ENCODE assay signal across 8 mouse cellular contexts in the genomic region with DNA sequence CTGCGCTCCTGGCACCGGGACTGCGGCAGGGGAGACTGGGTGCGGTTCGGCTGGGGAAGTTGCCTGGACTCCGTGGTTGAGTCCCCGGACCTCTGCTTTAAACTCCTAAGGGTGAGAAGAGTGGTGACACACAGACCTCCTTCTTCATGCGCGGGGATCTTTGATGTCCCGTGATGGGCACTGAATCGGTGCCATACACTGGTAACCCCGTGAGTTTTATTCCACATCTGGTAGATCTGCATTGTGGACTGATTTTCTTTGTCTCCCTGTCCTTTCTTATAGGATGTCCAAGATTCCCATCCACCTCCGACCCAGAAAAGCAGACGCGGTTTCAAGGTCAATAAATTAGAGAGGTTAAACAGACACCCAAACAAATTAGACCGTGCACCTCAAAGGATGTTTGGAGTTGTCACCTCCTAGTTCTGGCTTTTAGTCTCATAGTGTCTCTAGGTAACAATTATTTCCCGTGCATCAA. TPM values are rescaled to one million over a fixed set of nuclear protein-coding genes. Genes with fewer than 3 reads are reported as not detected.
DNase-seq lines count a peak whose midpoint lies in the region; ATAC-seq and TF ChIP-seq lines count a peak whose summit lies in the region.

No protein-coding gene starts in this region.

- peaks cover 4% of the 10 kb centered on the region; the same call in 1 of the 2 replicates for H3K4me1 ChIP-seq in embryonic facial prominence, embryonic 14.5 days (ENCODE audit: control insufficient read depth, insufficient read depth, low read length)
- H3K4me1 ChIP-seq in intestine, embryonic 15.5 days (replicated peaks) = peaks cover 8% of the 10 kb centered on the region

- DNase-seq in left cerebral cortex, adult 2 months (ENCODE audit: extremely low spot score in 1 of 2, low spot score in 2 of 2) = no peak
- DNase-seq in left cerebral cortex, postnatal 10 days (ENCODE audit: extremely low spot score in 1 of 2, low spot score in 2 of 2) = no peak
- no peak for DNase-seq in embryonic facial prominence, embryonic 14.5 days (ENCODE audit: low spot score)
- no peak for DNase-seq in thymus, postnatal 0 days (ENCODE audit: low spot score)
- no peak for DNase-seq in embryo, embryonic 10.5 days (ENCODE audit: low spot score)

- no peaks in the 10 kb centered on the region for H3K9me3 ChIP-seq in embryonic facial prominence, embryonic 14.5 days (ENCODE audit: control insufficient read depth, low read length)
- H3K9me3 ChIP-seq in intestine, embryonic 15.5 days = no peaks in the 10 kb centered on the region

- H3K4me2 ChIP-seq in embryonic facial prominence, embryonic 14.5 days (ENCODE audit: low read depth, low read length) = peak overlapping the region; percentile 73
- H3K4me2 ChIP-seq in intestine, embryonic 15.5 days (replicated peaks) = peak overlapping the region; percentile 76
- peak overlapping the region; percentile 55 for H3K4me2 ChIP-seq in myocyte (ENCODE audit: low read depth)

- WGBS in embryonic facial prominence, embryonic 14.5 days = 2% methylated on average over 14 of the region's 17 CpGs
- WGBS in intestine, embryonic 15.5 days = 2% methylated on average over 17 of the region's 17 CpGs

- H3K79me2 ChIP-seq in myocyte (ENCODE audit: control insufficient read depth, insufficient read depth) = no peaks in the 10 kb centered on the region

- no peak overlapping the region for H3ac ChIP-seq in myocyte (ENCODE audit: control insufficient read depth, insufficient read length)

- no peak for TF ChIP-seq POLR2A in myocyte (IDR thresholded peaks at IDR 0.05; ENCODE audit: insufficient read length, low read depth)

- no peak for ATAC-seq in embryonic facial prominence, embryonic 14.5 days (ENCODE audit: low read depth)
- 0 out of 2 replicates have a peak, but pooled peaks have one; percentile 4 for ATAC-seq in intestine, embryonic 15.5 days
- no peak for ATAC-seq in cerebellum, adult (ENCODE audit: insufficient number of reproducible peaks, low FRiP score, low TSS enrichment)

- TF ChIP-seq CTCF in left cerebral cortex, adult 2 months (IDR thresholded peaks at IDR 0.05) = no peak

- peak overlapping the region; percentile 60 for H3K4me3 ChIP-seq in left cerebral cortex, adult 2 months
- H3K4me3 ChIP-seq in embryonic facial prominence, embryonic 14.5 days (ENCODE audit: low read depth, low read length) = peak overlapping the region; percentile 43
- H3K4me3 ChIP-seq in intestine, embryonic 15.5 days (replicated peaks) = peak overlapping the region; percentile 38
- H3K4me3 ChIP-seq in myocyte = no peak overlapping the region

- no peaks in the 10 kb centered on the region for H3K36me3 ChIP-seq in embryonic facial prominence, embryonic 14.5 days (ENCODE audit: control insufficient read depth, insufficient read depth, low read length)
- no peaks in the 10 kb centered on the region for H3K36me3 ChIP-seq in intestine, embryonic 15.5 days
- no peaks in the 10 kb centered on the region for H3K36me3 ChIP-seq in myocyte (ENCODE audit: control insufficient read depth, insufficient read depth)

- intact Hi-C loops in left cerebral cortex, adult 2 months (cut with DNase I) = loop anchor here (5.0 kb wide), 2 partner anchors 447 to 547 kb away; no protein-coding TSS in a partner anchor
- intact Hi-C loops in left cerebral cortex, postnatal 10 days (cut with DNase I) = loop anchor here (10.0 kb wide), 1 partner anchor 444 kb away; no protein-coding TSS in a partner anchor

- peak overlapping the region; percentile 46; the same call in 1 of the 2 replicates for H3K9ac ChIP-seq in embryonic facial prominence, embryonic 14.5 days (ENCODE audit: low read depth, low read length)
- H3K9ac ChIP-seq in intestine, embryonic 15.5 days = 0 out of 2 replicates have a peak overlapping the region, but pooled peaks have one; percentile 17

- peak overlapping the region; percentile 61 for H3K27ac ChIP-seq in left cerebral cortex, adult 2 months
- no peak overlapping the region for H3K27ac ChIP-seq in embryonic facial prominence, embryonic 14.5 days (replicated peaks; ENCODE audit: low read depth, low read length)
- no peak overlapping the region for H3K27ac ChIP-seq in intestine, embryonic 15.5 days

- peaks cover 51% of the 10 kb centered on the region for H3K27me3 ChIP-seq in embryonic facial prominence, embryonic 14.5 days (replicated peaks; ENCODE audit: control insufficient read depth, insufficient read depth, low read length)
- peaks cover 45% of the 10 kb centered on the region for H3K27me3 ChIP-seq in intestine, embryonic 15.5 days (replicated peaks)
- peaks cover 15% of the 10 kb centered on the region for H3K27me3 ChIP-seq in myocyte (ENCODE audit: control insufficient read depth, insufficient read depth, insufficient read length)

TF ChIP-seq in myocyte, 11 proteins besides CTCF, POLR2A, EP300 and RAD21:
- TF ChIP-seq E2F4 (IDR thresholded peaks at IDR 0.05; ENCODE audit: insufficient read depth) = no peak
- TF ChIP-seq USF1 (IDR thresholded peaks at IDR 0.05; ENCODE audit: low read depth) = no peak
- no peak for TF ChIP-seq MYOD1 (IDR thresholded peaks at IDR 0.05; ENCODE audit: control insufficient read depth in 1 of 3, insufficient read length in 2 of 3, low read depth in 2 of 3)
- no peak for TF ChIP-seq TCF3 (IDR thresholded peaks at IDR 0.05; ENCODE audit: insufficient read length, low read depth)
- TF ChIP-seq CEBPB (IDR thresholded peaks at IDR 0.05; ENCODE audit: insufficient read depth, poor library complexity, severe bottlenecking) = no peak
- no peak for TF ChIP-seq REST (IDR thresholded peaks at IDR 0.05; ENCODE audit: insufficient read depth, insufficient read length)
- no peak for TF ChIP-seq TCF12 (IDR thresholded peaks at IDR 0.05; ENCODE audit: insufficient read depth, poor library complexity, severe bottlenecking)
- TF ChIP-seq POLR2AphosphoS2 (IDR thresholded peaks at IDR 0.05; ENCODE audit: insufficient read length, low read depth) = no peak
- TF ChIP-seq SRF (IDR thresholded peaks at IDR 0.05; ENCODE audit: control insufficient read depth, insufficient read length, low read depth) = no peak
- no peak for TF ChIP-seq MYOG (IDR thresholded peaks at IDR 0.05; ENCODE audit: control insufficient read depth in 1 of 3, insufficient read depth in 1 of 3, insufficient read length in 2 of 3, low read depth in 2 of 3)
- TF ChIP-seq MAX (IDR thresholded peaks at IDR 0.05; ENCODE audit: low read depth) = no peak

RNA-seq across cellular contexts. Expression of a gene that starts 0.3 kb away (rescaled TPM):
- 1 to 10 TPM; 7.2 to 8.0 TPM for total RNA-seq in left cerebral cortex, adult 2 months (2021)
- total RNA-seq in left cerebral cortex, postnatal 10 days (2021) = 1 to 10 TPM; 2.2 to 2.6 TPM
- polyA plus RNA-seq in embryonic facial prominence, embryonic 14.5 days (2014; fragmentation: Nextera tagmentation; extraction: Ambion mirVana) = 0.35 and 0.45 TPM in 2 replicates
- 0.31 and 0.34 TPM in 2 replicates for polyA plus RNA-seq in intestine, embryonic 15.5 days (2015; fragmentation: Nextera tagmentation; extraction: Ambion mirVana)
- polyA plus RNA-seq in myocyte (2012; fragmentation: generic; extraction: Trizol) = 0.01 TPM
- 2.6 and 3.1 TPM in 2 replicates for polyA plus RNA-seq in thymus, postnatal 0 days (2015; fragmentation: Nextera tagmentation; extraction: Ambion mirVana)

RNA-seq across cellular contexts. Expression of a gene that starts 29.4 kb away (rescaled TPM):
- total RNA-seq in left cerebral cortex, adult 2 months (2021) = 10 to 100 TPM; 92.7 to 99.7 TPM
- 10 to 100 TPM; 85.0 to 96.8 TPM for total RNA-seq in left cerebral cortex, postnatal 10 days (2021)
- polyA plus RNA-seq in embryonic facial prominence, embryonic 14.5 days (2014; fragmentation: Nextera tagmentation; extraction: Ambion mirVana) = 57.5 and 60.1 TPM in 2 replicates
- polyA plus RNA-seq in intestine, embryonic 15.5 days (2015; fragmentation: Nextera tagmentation; extraction: Ambion mirVana) = 64.5 and 67.5 TPM in 2 replicates
- 10.9 TPM for polyA plus RNA-seq in myocyte (2012; fragmentation: generic; extraction: Trizol)
- polyA plus RNA-seq in thymus, postnatal 0 days (2015; fragmentation: Nextera tagmentation; extraction: Ambion mirVana) = 139 and 191 TPM in 2 replicates
